Mouse (Mus musculus) mammary gland, adult 2 months (tissue): ENCODE measurements around the gene Olfr1015. TPM values are rescaled to one million over a fixed set of nuclear protein-coding genes. Genes with fewer than 3 reads are reported as not detected.

Experiments
- polyA plus RNA-seq: library from polyadenylated mRNA; depleted of rRNA; stranded (reverse); fragments of >200 nt; gene quantifications from 2 replicates; pipeline ENCODE4 v1.2.3, GENCODE M21; 2012; ENCODE audit warnings: low replicate concordance; rRNA removed

Gene Olfr1015
- polyA plus RNA-seq = not detected in 2 replicates

GRCm38 (mm10) chr2:85781717-85782116 lies at the start of gene Olfr1015:
Olfr1015 (plus strand) TSS chr2:85782017.

GRCm38 (mm10) chr2:85762666-85763065 lies 19.2 kb upstream of the Olfr1015 start, which contains the start of gene Olfr1012:
Olfr1012 (minus strand) TSS chr2:85762766.

GRCm38 (mm10) chr2:85766798-85767197 lies 15.0 kb upstream of the Olfr1015 start, which contains the start of gene Olfr1013:
Olfr1013 (plus strand) TSS chr2:85767098.

GRCm38 (mm10) chr2:85772413-85772812 lies 9.4 kb upstream of the Olfr1015 start, which contains the start of gene Olfr1014:
Olfr1014 (plus strand) TSS chr2:85772713.

GRCm38 (mm10) chr2:85802444-85802843 lies 20.6 kb downstream of the Olfr1015 start, which contains the start of gene Olfr1016:
Olfr1016 (minus strand) TSS chr2:85802544.

GRCm38 (mm10) chr2:85818179-85818578 lies 36.4 kb downstream of the Olfr1015 start, which contains the start of gene Olfr1018:
Olfr1018 (plus strand) TSS chr2:85818479.

Other genes with a start within 250 kb of the Olfr1015 start
- gene Olfr996, start 202.8 kb upstream of the Olfr1015 start, polyA plus RNA-seq = not detected in 2 replicates
- gene Olfr998, start 193.1 kb upstream of the Olfr1015 start, polyA plus RNA-seq = not detected in 2 replicates
- not detected in 2 replicates for gene Olfr1000, start 170.1 kb upstream of the Olfr1015 start, polyA plus RNA-seq
- not detected in 2 replicates for gene Olfr1002, start 131.3 kb upstream of the Olfr1015 start, polyA plus RNA-seq
- not detected in 2 replicates for gene Olfr154, start 117.6 kb upstream of the Olfr1015 start, polyA plus RNA-seq
- gene Olfr1006, start 103.2 kb upstream of the Olfr1015 start, polyA plus RNA-seq = not detected in 2 replicates
- gene Olfr1008, start 92.6 kb upstream of the Olfr1015 start, polyA plus RNA-seq = not detected in 2 replicates
- not detected in 2 replicates for gene Olfr1009, start 66.6 kb upstream of the Olfr1015 start, polyA plus RNA-seq
- gene Olfr1012, start 19.3 kb upstream of the Olfr1015 start, polyA plus RNA-seq = not detected in 2 replicates
- gene Olfr1013, start 14.9 kb upstream of the Olfr1015 start, polyA plus RNA-seq = not detected in 2 replicates
- not detected in 2 replicates for gene Olfr1014, start 9.3 kb upstream of the Olfr1015 start, polyA plus RNA-seq
- gene Olfr1016, start 20.5 kb downstream of the Olfr1015 start, polyA plus RNA-seq = not detected in 2 replicates
- gene Olfr1018, start 36.5 kb downstream of the Olfr1015 start, polyA plus RNA-seq = not detected in 2 replicates
- not detected in 2 replicates for gene Olfr1019, start 63.5 kb downstream of the Olfr1015 start, polyA plus RNA-seq
- gene Olfr1020, start 65.0 kb downstream of the Olfr1015 start, polyA plus RNA-seq = not detected in 2 replicates
- not detected in 2 replicates for gene Olfr1022, start 86.6 kb downstream of the Olfr1015 start, polyA plus RNA-seq
- not detected in 2 replicates for gene Olfr1023, start 103.6 kb downstream of the Olfr1015 start, polyA plus RNA-seq
- gene Olfr1024, start 123.0 kb downstream of the Olfr1015 start, polyA plus RNA-seq = not detected in 2 replicates
- gene Olfr1025-ps1, start 133.2 kb downstream of the Olfr1015 start, polyA plus RNA-seq = not detected in 2 replicates
- not detected in 2 replicates for gene Olfr1026, start 139.5 kb downstream of the Olfr1015 start, polyA plus RNA-seq
- gene Olfr1028, start 168.4 kb downstream of the Olfr1015 start, polyA plus RNA-seq = not detected in 2 replicates
- not detected in 2 replicates for gene Olfr1029, start 191.9 kb downstream of the Olfr1015 start, polyA plus RNA-seq
- not detected in 2 replicates for gene Olfr1030, start 197.3 kb downstream of the Olfr1015 start, polyA plus RNA-seq
- gene Olfr1031, start 208.3 kb downstream of the Olfr1015 start, polyA plus RNA-seq = not detected in 2 replicates
- gene Olfr1032, start 223.5 kb downstream of the Olfr1015 start, polyA plus RNA-seq = not detected in 2 replicates
- gene Olfr1033, start 238.6 kb downstream of the Olfr1015 start, polyA plus RNA-seq = 0.29 and 0.73 TPM in 2 replicates